Mouse (Mus musculus): Measurements from ENCODE around the gene Asrgl1.

DNA sequence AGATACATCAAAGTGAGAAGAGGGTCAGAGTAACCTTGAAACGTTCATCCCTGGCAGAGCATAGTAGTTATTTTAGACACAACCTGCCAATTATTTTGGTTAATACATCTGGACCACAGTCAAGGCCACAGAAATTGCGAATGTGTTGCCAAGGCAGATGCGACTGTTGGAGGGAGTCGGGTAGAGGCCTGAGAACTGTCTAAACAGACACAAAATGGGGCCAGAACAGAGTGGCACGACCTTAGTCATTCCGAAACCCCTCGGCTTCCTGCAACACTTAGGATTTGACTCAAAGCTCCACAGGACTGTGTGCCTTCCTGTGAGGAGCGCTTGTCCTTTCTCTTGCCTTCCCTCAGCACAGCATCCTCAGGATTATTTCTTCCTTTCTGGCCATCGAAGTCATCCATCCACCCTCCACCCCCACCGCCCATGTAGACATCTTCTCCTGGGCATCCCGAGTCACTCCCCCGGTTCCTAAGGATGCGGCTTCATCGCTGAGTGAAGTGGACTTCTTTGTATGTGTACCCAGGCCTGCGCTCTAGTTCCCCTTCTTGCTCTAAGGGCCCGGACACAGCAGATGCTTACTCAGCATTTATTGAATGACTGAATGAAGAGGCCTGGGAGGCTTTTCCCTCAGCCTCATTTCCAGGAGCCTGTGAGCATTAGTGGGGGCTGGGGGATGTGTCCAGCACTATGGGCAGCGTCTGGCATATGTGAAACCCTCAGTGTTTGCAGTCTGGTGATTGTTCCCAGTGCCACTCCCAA is 35.0 kb downstream of the Asrgl1 start:
- TF ChIP-seq POLR2A (IDR thresholded peaks at IDR 0.05; ENCODE audit: borderline replicate concordance, extremely low read depth, insufficient read depth, insufficient read length, poor library complexity, severe bottlenecking) (no peak), CTCF (IDR thresholded peaks at IDR 0.05; ENCODE audit: borderline replicate concordance, extremely low read depth, insufficient read depth, insufficient read length) (no peak)

Data from brain, embryonic 14.5 days (tissue).